Mouse (Mus musculus) cerebellum, adult 8-10 months (tissue): ENCODE data around the gene Exosc9.

Experiments used
- DNase-seq: peaks from one replicate; pipeline ENCODE4 v3.0.0; 2022

Gene Exosc9

DNA sequence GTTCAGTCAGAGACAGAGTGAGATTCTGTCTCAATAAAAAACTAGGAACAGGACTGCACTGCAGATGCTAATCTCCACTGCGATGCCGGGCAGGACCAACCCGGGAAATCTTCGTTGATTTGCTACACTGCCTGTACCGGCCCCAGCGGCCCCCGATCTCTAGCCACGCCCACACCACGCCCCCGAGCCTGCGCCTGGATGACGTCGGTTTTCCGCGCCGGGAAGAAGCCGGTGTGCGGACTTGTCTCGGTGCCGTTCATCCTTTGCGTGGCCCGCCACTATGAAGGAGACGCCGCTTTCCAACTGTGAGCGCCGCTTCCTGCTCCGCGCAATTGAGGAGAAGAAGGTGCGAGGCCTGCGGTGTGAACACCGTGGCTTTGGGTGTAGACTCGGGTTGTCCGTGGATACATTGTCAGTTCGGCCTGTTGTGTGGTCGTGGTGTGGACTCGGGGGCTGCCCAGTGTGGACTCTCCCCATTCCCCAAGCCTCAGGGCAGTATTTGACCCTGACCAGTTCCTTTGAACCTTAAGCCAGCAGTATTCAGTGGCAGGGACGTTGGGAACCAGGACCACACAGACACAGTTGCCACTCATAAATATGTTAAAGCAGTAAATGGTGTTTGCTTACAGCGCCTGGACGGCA is at the start of gene Exosc9:
Gene Exosc9, plus strand, starts transcription at position 201 of the 642 bp plus-strand sequence.
- peak; percentile 95 for DNase-seq

DNA sequence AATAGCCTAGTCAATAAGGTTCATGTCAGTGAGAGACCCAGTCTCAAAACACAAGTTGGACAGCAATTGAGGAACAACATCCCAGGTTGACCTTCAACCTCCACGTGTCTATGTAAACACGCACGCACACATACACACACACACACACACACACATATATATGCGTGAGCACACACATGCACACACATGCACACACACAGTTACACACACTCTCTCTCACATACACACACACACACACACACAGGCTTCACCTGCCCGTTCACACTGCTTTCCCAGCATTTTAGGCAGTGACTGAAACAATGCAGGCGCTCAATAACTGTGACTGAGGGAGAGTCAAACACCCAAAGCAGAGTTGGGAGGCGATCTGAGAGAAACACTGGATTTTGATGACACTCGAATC is 47.1 kb upstream of the Exosc9 start:
- no peak for DNase-seq

DNA sequence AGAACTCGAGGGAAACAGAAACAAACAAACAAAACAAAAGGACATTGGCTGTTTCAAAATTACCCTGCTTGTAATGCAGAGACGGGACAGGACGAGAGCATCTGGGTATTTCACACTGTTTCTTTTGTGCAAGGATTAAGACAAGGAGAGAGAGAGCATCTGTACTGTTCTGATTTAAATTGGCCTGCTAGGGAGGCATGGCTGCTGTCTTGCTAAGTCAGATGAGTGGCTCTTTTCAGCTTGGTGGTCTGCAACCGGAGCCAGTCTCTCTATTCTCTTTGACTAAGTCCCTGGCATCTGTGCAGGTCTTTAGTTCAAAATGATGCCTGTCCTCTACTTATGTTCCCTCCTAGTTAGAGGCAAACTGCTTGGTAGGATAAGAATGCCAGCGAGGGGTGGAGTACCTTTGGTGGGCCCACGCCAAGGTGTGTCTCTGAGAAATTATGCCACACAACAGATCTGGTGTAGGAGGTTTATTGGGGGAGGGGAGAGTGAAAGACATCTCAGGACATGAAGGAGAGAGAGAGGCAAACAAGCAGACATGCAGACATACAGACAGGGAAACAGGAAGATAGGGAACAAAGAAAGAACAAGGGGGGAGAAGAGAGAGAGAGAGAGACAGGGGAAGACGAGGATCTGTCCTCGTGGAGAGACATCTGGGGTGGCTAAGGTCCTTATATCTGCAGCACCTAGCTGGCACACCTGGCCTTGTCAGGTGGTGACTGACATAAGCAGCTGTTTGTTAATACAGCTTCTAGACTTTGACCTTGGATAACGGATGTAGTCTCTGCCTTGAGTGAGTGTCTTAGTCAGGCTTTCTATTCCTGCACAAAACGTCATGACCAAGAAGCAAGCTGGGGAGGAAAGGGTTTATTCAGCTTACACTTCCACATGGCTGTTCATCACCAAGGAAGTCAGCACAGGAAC is 46.3 kb upstream of the Exosc9 start:
- no peak for DNase-seq

- DNase-seq: no peak
Measured at GRCm38 (mm10) chr3:36511491-36511890, 40.9 kb upstream of the Exosc9 start.

DNA sequence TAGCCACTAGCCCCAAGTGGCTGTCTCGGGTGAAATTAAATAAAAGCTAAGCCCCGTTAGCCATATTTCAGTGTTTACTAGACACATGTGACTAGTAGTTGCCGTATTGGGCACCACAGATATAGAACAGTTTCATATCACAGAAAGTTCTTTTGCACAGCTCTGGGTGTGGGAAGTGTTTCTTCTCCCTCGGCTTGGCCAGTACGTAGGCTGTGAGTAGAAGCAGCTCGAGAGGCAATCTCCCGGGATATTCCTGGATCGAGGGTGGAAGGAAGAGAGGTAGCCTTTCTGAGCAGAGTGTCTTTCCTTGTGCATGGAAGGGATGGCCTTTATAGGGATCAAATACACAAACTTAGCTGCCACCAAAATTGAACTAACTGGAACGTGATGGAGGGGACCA is 36.2 kb upstream of the Exosc9 start:
- DNase-seq: no peak

- DNase-seq: no peak
Measured at GRCm38 (mm10) chr3:36521073-36522060, 31.0 kb upstream of the Exosc9 start, which contains the start of gene Gm11549. Gm11549 (minus strand) TSS chr3:36521813.

DNA sequence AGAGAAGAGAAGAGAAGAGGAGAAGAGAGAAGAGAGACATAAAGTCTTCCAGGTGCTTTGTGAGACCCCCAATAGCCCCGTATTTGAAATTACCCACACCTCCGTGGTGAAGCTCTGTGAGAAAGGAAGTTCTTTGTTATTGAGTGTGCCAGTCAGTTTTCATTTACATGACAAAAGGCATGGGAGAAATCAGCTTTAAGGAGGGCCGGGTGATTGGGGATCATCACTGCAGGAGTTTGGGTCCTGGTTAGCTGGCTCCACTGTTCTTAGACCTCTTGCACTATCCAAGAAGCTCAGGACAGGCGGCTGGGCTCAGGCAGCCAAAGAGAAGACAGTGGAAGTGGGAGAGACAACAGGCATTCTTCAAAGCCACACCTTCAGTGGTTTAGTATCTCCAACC is 30.3 kb upstream of the Exosc9 start:
- no peak for DNase-seq

GRCm38 (mm10) chr3:36524466-36524865 is 27.9 kb upstream of the Exosc9 start:
- no peak for DNase-seq

GRCm38 (mm10) chr3:36530345-36530744 is 22.1 kb upstream of the Exosc9 start:
- no peak for DNase-seq

DNA sequence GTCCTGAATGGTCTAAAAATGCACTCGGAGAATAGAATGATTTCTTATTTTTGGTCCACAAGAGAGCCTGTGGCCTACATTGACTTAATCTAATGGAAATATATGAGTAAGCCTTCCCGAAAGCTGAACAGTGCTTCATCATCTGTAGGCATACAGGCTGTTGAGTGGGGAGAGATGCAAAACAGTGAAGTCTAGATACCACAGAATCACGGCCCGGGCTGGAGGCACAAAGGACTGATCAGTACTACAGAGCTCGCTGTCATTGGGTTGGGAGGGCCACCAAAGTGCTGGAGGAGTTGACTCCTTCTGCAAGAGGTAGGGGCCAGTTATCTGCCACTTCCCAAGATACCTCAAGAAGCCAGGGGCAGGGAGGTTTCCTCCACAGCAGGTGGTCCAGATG is 21.6 kb upstream of the Exosc9 start:
- no peak for DNase-seq

- DNase-seq: no peak
Measured at GRCm38 (mm10) chr3:36531242-36531641, 21.2 kb upstream of the Exosc9 start.

DNA sequence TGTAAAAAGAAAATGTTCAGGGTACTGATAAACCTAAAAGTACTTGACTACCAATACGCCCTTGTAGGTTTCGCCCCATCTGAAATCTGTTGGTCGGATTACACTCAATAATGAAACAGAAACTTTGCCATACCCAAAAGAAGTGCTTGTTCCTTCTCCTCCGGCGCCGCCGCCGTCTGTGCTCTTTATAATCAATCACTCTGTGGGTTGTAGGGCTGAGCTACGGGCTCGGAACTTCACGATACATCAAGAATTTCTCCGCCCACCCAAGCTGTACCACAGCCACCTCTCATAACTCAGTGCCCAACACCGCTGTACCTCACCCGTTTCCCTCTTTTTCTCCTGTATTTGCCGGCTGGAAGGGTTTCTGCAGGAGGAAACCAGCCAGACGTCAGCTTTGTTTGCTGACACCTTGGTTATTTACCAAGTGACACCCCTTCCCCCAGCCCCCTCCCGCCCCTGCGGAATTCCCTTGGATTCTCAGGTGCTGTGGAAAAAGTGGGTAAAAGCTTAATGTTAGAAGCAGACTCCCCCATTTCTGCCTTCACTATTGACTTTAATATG is 20.3 kb upstream of the Exosc9 start:
- no peak for DNase-seq

GRCm38 (mm10) chr3:36532738-36533137 is 19.7 kb upstream of the Exosc9 start:
- no peak for DNase-seq

DNA sequence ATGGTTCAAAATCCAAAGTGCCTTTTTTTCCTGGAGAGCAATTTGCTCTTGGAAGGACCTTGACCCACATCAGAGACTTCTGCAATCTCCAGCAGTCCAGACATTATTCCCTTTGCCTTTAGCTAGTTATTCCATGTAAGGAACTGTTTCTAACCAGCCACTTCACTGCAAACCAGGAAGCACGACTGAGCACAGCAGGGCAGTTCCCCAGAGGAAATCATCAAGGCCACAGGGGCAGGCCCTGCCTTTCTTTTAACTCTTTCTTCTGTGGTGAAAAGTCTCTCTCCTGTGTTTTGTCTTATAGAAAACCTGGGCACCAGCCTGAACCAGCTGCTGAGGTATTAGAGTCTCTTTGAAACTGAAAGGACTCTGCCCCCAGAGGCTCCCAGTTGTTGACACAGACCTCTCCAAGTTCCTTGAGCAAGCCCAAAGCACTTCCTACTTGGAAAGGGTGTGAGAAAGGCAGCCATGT is 19.2 kb upstream of the Exosc9 start:
- no peak for DNase-seq

DNA sequence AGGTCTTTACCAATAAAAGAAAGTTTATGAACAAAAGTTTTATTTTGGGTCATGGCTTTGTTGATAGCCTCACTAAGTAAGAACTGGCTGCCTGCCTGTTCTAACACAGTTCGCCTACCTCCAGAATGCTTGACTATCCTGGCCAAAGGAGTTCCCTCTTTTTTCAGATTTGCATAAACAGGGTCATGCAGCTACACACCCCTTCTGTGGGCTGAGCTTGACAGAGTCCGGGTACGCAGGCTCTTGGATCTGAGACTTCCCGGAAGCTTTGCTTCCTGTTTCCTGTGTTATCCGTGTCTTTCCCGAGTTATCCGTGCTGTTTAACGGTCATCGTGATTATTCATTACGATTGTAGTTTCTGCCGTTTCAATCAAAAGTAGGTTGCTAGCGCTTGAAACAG is 16.4 kb upstream of the Exosc9 start:
- DNase-seq: no peak

DNA sequence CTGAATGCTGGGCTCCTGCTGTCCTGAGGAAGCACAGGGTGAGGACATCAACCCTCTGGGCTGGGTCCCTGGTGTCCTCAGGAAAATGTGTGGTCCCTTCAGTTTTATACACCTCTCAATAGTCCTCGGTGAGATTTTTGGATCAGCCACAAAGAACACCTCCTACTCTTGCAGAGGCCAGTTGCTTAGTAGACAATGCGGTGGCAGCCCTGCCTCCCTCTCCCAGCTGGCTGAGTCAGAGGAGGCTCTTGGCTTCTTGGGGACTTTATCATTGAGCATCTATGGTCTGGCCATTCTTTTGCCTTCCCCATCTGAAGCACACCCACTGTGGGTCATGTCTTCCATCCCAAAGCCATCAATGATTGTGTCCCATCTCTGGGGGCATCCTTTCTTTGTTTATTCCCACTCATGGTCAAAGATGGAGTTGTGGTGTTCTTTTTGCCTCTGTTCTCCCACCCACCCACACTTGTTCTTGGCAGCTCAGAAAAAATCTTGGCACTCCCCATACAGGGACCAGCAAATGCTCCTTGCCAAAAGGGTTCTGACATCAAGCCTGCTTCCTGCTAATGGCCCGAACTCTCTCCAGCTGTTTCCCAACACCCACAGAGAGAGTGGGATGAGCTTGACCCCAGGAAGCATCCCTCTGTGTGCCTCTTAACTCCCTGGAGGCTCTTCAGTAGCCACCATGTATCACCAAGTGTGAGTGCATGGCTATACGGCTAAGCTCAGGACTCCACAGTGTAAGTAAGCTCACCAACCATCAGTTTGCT is 14.5 kb upstream of the Exosc9 start:
- no peak for DNase-seq

DNA sequence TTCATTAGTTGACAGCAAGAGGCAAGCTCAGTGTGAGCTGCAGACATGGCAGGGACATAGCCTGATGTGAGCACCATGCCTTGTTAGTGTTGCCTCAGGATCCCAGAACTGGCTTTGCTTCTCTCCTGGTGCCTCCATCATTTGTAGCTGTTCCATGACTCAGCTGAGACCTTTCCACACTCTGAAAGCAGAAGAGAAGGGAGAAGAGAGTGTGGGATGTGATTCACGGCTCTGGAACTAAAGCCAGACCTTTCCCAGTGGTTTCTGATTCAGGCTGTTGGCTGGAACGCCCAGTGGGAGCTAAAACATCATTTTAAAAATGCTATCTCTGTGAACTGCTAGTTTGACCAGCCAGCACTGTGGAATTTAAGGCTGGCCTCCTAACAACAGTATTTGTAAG is 11.7 kb upstream of the Exosc9 start:
- no peak for DNase-seq

DNA sequence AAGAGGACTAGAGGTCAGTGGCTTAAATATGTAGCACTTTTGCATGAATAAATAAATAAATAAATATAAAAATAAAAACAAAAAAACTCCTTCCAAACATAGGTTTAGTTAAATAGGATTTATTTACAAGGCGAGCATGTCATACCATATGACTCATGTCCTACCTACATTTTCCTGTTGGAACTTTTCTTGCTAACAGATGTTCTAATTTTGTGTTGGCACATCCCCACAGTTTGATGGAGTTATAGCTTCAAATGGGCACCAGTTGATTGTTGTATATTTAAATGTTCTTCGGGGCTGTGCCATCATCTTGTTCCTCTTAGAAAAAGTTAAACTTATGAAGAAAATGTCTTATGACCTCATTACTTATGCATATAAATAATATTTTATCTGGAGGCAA is 11.0 kb upstream of the Exosc9 start:
- DNase-seq: no peak

GRCm38 (mm10) chr3:36544961-36545360 is 7.4 kb upstream of the Exosc9 start:
- no peak for DNase-seq

DNA sequence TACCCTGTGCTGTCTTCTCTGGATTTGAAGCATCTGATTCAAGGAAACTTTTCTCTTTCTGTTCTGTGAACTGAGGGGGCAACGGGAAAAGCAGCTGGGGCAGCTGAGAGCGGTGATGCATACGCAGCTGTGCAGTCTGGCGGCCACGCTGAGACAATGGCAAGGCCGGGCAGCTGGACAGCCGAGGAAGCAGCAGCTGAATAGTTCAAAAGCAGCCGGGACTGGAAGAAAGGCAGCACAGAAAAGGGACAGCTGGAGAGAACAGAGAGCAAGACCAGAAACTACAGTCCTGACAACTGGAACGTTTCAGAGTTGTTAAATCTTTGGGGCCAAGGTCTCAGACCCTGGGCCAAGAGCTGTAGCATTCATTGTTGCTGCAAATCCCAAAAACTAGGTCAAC is 1.1 kb upstream of the Exosc9 start:
- DNase-seq: peak; percentile 25

DNA sequence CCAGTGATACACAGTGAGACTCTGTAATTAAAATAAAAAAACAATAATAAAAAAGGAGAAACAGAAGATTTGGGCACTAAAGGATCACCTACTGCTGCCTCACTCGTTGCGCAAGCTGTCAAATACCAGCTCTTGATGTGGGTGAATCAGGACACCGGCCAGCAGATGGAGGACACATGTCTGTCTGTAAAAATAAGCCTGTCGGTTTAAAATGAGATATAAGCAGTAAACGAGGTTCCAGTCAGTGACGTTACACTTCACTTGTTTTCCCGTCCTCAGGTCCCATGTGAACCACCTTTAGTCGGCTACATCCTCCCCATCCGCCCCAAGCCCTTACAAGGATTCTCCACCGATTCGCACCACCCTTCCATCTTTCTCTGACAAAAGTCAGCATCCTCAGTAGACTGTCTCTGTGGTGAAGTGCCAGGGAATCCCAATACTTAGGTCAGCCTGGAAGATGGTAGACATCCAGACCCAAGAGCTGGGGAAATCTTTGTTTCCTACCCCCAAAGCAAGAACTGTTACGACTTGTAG is 488 bp upstream of the Exosc9 start:
- DNase-seq: no peak
